Mouse (Mus musculus) lung, postnatal 14 days (tissue): ENCODE results near the gene Ldb1.

Experiments used
- DNase-seq: peaks from one replicate; pipeline ENCODE4 v3.0.0; 2021

Gene Ldb1

DNA sequence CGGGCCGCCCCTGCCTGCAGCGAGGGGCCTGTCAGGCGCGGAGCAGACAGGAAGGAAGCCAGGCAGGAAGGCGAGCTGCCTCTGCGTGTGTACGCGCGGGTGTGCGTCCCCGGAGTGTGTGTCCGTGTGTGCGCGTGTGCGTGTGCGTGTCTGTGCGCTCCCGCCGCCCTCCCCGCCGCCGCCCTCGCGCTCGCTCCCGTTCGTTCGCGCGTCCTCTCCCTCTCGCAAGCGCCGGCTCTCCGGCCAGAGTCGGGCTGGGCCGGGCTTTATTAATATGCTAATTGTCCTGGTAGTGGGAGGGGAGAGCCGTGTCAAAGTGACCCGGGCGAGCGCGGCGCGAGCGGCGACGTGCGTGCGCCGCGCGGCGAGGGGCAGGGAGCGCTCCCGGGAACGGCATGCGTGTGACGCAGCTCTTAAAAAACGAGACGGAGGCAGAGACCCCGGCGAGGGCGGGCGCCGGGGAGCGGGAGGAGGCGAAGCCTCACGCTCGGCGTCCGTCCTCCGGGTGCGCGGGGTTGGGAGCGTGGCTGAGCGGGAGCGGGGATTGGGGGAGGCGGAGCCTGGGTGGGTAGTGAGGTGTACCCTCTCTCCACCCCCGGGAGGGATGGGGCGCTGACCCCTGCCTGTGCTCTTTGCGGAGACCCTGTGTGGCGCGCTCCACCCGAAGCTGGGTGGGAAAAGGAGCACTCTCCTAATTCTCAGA is at the start of gene Ldb1:
TSS of gene Ldb1 (minus strand) at position 222 of the 703 bp plus-strand sequence.
- peak; percentile 85 for DNase-seq

DNA sequence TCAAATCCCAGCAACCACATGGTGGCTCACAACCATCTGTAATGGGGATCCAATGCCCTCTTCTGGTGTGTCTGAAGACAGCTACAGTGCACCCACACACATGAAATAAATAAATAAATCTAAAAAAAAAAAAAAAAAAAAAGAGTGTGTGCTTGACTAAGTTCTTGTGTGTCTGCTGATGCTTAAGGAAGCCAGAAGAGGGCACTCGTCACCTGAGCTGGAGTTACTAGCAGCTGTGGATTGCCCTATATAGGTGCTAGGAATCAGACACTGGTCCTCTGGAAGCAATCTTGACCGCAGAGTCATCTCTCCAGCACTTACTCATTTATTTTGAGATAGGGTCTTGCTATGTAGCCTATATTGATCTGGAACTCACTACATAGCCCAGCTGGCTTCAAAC is 49.1 kb upstream of the Ldb1 start:
- no peak for DNase-seq

DNA sequence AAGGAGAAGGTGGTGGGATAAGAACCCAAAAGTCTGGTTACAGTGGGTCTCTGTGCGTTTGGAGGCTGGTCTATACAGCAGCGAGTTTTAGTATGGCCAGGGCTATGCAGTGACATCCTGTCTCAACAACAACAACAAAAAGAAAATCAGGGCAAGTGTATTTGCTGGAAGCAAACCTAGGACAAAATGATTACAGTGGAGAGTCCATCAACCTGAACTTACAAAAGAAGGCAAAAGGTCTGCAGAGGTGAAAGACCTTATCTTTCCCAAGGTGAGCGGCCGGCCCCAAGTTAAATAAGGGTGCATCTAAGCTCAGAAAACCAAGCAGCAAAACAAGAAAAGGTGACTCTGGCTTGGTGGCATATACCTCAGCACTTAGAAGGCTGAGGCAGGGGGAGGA is 46.6 kb upstream of the Ldb1 start:
- DNase-seq = no peak

DNA sequence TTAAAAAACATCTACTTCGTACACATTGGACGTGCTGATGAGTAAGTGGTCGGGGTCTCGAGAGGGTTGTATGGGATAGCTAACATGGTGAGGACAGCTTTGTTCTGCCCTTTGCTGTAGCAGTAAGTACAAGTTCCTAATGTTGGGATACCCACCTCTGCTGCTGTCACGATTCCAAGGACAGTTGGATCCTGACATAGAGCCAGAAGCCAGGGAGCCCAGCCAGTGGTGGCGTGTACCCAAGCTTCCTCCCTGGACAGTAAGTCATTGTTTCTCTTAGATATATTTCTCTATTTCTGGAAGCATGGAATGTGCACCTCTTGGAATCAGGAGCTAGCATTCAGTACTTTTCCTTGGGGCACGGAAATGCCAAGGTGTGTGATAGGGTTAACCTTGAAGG is 42.9 kb upstream of the Ldb1 start:
- DNase-seq = peak; percentile 13

DNA sequence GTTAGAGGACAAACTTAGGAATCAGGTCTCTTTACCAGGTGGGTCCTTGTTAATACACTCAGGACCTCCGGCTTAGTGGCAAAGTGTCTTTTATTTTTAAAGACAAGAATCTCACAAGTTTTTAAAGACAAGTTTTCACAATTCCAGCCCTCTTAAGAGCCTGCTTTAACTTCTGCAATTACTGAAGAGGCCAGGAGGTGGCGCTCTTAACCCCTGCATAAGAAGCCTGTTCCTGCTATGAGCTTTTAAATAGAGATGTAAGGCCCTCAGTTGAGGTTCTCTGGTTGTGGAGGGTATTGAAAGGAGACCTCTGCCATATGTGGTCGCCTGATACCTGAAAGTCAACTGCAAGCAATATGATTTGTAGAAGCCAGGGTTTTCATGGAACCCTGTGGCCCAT is 41.3 kb upstream of the Ldb1 start:
- DNase-seq = peak; percentile 59

DNA sequence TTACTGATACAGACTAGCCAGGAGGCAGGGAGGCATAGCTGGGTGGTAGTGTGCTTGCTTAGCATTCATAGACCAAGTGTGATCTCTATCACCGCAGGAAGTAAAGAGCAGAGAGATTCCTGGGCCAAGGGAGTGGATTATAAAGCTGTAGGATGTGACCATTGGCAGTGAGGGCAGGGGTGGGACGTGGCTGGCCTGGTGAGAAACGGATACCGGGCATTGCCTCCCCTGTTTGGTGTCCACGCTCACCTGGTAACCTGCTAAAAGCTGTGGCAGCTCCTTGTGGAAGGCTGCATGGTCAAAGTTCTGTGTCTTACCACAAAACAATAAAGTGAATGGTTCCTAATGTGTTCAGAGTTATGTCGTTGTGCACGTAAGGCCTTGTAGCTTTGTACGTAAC is 40.2 kb upstream of the Ldb1 start:
- DNase-seq = no peak

DNA sequence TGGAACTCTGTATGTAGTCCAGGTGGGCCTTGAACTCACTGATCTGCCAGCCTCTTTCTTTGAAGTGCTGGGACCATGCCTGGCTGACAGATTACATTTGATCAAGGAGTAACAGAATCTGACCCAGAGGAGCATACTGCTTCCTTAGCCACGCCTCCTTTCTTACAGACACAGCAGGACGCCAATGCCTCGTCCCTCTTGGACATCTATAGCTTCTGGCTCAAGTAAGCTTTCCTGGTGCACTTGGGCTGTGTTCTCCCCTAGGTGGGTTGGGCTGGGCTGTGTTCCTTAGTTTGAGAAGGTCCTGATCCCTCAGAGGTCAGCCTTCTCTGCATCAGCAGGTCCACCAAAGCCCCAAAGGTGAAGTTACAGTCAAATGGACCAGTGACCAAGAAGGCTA is 33.5 kb upstream of the Ldb1 start:
- DNase-seq = no peak

DNA sequence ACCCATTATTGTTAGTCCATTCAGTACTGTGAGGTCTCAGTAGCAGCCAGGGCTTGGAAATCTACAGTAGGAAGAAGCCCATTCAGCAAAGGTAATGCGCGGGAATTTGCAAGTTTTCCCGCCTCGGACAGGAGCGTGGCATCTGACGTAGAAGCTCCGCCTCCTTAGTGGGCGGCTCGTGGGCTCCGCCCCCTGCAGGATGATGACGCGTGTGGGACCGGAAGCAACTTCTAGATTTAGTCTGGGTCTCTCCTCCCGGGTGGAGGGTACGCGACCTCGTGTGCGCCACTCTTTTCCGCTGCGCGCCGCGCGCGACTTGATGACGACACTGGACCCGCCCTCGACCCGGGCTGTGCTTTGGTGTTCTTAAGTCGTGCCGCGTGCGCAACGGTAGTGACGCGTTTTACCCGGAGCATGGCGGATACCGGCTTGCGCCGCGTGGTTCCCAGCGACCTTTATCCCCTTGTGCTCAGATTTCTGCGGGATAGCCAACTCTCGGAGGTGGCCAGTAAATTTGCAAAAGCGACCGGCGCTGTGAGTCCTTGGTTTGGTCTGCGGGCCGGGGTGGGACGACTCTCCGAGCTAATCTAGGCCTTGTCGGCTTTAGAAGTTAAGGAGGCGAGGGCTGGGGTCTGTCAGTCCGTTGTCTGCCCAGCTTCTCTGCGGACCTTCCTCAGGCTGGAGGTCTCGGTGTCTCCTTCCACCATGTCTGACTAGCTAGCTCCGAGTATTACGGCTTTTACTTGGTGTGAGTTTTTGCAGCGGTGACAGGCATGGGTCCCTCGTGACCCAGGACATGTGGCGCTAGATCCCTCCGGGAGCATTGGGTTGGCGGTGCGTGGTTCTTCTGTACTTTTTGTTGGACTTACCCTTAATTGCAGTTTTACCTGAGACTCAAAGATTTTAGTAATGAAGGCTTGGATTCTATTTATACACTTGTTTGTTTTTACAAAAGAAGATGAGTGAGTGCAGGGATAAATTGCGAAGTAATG is 30.9 kb upstream of the Ldb1 start, which contains the start of gene Nolc1:
TSS of gene Nolc1 (plus strand) at position 248 of the 992 bp plus-strand sequence.
- DNase-seq = peak; percentile 99

DNA sequence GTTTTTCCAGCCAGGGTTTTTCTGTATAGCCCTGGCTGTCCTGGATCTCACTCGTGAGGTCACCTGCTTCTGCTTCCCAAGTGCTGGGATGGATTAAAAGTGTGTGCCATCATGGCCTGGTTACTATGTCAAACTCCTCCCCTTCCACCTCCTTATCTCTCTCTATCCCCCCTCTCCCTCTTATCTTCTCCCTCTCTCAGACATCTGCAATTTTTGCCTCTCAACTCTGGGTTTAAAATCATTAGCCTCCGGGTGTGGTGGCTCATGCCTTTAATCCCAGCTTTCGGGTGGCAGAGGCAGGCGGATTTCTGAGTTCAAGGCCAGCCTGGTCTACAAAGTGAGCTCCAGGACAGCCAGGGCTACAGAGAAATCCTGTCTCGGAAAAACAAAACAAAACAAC is 29.3 kb upstream of the Ldb1 start:
- no peak for DNase-seq

DNA sequence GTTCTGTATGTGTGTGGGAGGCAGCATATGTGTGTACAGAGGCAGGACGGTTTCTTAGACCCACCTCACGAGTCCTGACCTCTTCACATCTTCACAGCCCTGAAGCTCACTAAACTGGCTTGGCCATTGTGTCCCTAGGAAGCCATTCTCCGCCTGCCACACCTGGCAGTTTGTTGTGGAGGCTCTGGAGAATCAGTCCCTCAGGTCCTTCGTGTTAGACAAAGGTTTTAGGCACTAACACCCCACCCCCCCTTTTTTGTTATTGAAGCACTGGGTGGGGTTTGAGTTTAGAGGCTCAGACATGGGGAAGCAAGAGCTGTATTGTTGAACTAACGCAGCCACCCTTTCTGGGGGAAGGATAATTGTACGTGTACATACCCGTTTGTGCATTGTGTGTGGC is 28.3 kb upstream of the Ldb1 start:
- no peak for DNase-seq

DNA sequence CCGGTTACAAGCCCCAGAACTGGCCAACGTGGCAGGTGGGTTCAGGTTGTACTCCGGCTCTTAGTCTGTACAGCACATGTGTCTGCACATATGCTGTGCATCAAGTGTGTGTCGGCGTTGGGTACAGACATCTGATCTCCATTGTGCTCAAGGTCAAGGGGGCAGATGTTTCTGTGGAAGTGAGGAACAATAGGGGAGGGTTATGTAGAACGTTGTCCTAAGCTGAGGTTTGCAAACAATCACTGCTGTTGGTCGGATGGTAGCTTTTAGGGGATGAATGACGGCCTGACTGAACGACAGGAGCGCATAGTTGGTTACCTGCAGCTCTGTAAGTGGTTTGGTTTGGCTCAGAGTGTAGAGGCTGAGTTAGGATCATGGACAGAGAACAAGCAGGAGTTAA is 23.0 kb upstream of the Ldb1 start:
- DNase-seq = no peak

DNA sequence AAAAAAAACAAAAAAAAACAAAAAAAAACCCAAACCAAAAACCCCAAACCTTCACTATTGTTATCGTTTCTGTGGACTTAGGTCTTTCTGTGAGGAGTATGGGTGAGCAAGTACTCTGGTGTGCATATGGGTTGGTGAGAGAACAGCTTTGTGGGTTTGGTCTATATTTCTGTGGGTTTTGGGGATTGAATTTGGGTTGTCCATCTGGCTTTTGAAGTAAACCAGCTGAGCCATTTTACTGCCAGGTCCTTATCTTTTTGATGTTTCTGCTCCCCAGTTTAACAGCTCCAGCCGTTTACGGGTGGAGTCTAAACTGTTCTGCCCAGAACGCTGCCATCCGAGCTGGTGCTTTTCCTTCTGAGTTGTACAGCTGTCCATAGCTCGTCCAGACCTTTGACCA is 15.8 kb upstream of the Ldb1 start:
- DNase-seq = no peak

DNA sequence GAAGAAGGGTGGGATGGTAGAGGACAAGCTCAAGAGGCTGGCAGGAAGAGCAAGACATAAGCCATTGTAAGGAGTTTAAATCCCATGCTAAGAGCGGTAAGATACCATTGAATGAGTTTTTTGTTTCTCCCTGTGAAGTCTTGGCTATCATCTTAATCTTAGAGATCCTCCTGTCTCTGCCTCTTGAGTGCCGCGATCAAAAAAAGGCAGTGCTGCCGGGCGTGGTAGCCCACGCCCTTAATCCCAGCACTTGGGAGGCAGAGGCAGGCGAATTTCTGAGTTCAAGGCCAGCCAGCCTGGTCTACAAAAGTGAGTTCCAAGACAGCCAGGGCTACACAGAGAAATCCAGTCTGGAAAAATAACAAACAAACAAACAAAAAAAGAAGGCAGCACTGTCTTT is 13.5 kb upstream of the Ldb1 start:
- no peak for DNase-seq

DNA sequence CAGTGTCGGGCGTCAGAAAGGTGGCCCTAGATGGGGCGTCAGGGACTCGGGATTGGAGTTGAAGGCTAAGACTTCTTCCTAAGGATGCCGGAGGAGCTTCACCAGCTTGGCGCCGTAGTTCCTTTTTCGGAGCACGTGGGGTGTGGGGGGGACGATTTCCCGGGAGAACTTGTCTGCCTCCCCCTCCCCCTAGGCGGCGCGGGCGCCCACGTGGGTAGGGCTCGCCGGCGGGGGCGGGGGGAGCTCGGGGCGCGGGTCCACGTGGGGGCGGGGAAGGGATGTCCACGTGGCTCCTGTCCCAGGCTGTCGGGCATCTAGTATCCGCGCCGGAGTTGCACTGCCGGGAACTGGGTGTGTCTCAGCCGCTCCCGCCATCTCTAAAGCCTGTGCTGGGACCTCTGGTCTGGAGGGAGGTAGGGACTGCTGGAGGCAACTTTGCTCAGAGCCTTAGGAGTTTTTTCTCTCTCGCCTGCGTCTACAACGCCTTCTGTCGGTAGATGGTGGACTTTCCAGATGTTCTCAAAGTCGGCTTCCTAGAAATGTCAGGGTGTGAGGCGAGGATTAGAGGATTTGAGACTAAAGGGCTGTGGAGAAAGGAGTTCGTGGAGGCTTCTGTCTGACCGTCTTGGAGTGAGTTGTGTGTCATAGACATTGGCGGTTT is 12.1 kb upstream of the Ldb1 start:
- peak; percentile 76 for DNase-seq

DNA sequence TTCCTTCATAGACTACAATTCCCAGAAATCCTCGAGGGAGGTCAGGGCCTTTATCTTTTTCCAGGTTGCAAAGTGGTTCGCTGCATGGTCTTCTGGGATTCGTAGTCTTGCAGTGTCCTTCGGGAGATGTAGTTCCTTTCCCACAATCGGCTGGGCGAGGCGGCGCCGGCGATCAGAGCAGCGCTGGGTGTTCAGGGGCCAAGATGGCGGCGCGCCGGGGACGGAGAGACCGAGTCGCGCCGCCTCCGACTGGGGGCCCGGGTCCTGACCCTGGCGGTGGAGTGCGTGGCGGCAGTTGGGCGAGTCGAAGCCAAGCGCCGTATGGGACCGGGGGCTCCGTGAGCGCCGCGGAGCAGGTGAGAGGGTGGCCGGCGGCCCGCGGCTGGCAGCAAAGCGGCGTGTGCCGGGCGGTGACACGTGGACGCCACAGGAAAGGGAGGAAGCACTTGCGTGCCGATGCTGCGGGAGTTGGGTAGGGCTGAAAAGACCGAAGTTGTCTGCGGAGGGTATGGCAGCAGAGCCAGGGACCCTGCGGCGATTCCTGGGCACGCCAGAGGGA is 11.5 kb upstream of the Ldb1 start:
- DNase-seq = peak; percentile 91

DNA sequence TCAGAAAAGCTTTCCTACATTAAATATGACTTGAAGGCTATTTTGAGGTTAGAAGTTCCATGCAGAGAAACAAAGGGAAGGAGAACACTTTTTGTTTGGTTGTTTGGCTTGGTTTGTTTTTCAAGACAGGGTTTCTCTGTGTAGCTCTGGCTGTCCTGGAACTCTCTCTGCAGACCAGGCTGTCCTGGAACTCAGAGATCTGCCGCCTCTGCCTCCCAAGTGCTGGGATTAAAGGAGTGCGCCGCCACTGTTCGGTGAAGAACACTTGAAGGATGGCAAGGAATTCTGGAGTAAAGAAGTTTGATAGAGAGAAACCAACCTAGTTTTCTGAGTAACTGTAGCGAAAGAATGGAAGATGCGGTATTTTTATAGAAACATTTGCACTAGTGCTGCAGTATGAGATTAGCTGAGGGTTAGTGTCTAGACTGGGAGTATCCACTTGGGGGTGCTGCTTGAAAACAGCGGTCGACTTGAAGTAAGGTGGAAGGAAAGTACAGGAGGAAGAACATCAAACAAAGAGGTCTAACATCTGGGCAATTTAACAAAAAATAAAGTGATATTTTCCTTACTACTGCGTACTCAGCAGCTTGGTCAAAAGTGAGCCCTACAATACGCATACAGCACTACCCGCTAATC is 10.9 kb upstream of the Ldb1 start:
- no peak for DNase-seq

DNA sequence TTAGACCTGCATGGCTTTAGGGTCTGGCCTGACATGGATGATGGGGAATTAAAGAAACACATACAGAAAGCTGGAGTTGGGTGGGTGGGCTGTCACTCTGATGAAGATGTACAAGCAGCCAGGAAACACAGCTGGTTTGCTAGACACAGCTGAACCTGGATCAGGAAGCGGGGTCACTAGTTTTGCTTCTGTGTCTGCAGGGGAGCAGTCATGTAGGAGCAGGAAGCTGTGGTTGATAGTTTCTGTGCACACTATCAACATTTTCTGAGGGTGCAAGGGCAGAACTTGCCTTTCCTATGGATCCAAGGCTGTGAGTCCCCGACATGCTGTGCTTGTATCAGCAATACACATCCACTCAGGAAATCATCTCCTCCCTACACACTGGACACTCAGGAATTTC is 5.4 kb upstream of the Ldb1 start:
- DNase-seq = no peak

DNA sequence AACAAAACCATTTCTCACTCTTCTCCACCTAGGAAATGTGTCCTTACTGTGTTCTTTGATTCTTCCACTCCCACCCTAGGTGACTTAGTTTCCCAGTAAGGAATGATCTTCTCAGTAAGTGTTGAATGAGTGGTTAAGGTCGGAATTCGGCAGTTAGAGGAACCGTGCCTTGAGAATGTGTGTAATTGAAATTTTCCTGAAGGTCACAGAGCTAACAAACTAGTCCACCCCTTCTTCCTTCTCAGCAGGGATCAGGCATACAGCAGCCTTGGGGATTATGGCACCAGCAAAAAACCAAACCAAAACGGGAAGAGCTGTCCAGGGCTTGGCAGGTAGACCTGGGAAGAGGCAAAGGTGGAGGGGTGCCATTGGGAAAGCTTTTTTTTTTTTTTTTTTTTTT is 4.1 kb upstream of the Ldb1 start:
- no peak for DNase-seq

DNA sequence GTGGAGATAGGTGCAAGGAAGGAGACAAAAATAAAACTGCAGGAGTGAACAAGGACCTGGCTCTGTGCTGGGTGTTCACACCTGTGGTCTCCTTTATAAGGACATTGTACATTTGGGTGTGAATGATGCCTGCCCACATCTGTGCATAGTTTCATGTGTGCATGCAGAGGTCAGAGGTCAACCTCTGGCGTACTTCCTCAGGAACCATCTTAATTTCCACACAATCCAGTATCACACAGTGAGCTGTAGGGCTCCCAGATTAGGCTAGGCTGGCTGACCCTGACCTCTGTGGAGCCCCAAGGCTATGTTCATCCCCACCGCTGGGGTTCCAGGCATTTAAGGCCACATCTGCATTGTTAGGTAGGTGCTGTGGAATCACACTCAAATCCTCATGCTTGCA is 2.4 kb upstream of the Ldb1 start:
- no peak for DNase-seq

DNA sequence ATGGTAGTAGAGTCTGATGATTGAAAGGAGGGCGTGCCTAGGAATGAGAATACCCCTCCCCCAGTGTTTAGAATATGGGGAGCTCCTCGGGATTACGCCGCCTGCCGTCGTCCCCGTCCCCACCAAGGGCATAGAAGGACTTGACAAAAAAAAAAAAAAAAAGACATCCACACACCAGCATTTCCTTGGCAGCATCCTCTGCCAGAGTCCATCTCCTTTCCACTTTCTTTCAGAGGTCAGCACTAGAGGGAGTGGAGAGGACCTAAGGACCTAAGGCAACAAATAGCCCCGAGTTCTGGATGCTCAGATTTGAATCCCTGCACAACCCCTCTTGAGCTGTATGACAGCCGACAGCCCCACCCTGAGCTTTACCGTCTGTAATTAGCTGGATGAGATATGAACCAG is 1.6 kb upstream of the Ldb1 start:
- no peak for DNase-seq

DNA sequence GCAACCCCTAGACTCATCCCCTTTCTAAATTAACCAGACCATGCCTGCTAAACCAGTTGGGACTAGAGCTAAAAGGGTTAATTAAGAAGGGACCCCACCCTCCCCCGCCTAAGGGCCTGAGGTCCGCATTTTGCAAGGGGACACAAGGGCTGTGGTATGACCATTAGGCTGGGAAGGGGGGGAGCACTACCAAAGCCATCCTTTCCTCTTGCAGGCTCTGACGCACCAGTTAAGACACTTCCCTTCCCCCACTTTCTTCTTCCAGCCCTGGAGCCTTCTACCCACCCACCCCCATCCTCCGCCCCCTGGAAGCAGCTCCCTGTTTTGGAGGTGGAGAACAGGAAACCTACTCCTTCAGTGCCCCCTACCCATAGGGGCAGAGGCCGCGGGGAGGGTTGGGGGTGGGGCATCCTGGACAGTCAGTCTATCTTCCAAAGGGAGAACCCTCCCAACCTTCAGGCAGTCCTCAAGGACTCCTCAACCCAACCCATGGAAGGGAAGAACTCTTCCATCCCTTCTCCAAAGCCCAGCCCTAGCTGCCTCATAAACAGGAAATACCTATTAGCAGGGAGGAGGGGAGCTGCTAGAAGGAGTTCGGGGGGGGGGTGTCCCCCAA is 790 bp upstream of the Ldb1 start:
- peak; percentile 66 for DNase-seq

DNA sequence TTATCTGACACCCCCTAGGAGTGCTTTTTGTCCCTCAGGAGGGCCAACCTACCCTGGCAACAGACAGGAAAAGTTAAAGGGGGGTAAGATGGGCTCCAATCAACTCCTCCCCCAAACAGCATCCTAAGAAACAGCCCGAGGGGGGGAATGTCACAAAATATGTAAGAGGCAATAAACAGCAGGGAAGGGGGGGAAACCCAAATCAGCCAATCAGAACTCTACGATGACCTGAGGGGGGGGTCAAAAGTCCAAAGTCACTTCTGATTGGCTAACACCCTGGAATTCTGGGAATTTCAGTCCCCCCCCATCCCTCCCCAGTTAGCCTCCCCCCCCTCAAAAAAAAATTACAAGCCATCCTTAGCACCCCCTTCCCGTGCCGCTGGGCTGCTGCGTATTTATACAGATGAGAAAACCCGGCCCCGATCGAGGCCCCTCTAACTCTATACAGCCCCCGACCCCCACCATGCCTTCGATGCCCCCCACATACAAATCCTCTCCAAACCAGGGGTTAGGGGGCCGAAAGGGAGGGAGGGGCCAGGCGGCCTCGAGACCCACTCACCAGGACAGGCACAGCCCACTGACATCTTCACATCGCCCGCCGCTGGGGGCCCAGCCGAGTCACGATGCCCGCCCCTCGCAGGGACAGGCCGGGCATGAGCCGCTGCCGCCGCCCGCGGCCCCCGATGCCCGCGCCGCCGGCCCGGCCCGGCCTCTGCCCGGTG is 582 bp downstream of the Ldb1 start, which contains the start of gene Pprc1:
TSS of gene Pprc1 (plus strand) at position 616 of the 722 bp plus-strand sequence.
- peak; percentile 50 for DNase-seq
